Mouse (Mus musculus) retina, embryonic 14.5 days (tissue): Measurements from ENCODE around the gene Pcid2.

ENCODE experiments used
- DNase-seq: peaks from one replicate; pipeline ENCODE4 v3.0.0-alpha.2; 2015; ENCODE audit warnings: low spot score

Gene Pcid2

DNA sequence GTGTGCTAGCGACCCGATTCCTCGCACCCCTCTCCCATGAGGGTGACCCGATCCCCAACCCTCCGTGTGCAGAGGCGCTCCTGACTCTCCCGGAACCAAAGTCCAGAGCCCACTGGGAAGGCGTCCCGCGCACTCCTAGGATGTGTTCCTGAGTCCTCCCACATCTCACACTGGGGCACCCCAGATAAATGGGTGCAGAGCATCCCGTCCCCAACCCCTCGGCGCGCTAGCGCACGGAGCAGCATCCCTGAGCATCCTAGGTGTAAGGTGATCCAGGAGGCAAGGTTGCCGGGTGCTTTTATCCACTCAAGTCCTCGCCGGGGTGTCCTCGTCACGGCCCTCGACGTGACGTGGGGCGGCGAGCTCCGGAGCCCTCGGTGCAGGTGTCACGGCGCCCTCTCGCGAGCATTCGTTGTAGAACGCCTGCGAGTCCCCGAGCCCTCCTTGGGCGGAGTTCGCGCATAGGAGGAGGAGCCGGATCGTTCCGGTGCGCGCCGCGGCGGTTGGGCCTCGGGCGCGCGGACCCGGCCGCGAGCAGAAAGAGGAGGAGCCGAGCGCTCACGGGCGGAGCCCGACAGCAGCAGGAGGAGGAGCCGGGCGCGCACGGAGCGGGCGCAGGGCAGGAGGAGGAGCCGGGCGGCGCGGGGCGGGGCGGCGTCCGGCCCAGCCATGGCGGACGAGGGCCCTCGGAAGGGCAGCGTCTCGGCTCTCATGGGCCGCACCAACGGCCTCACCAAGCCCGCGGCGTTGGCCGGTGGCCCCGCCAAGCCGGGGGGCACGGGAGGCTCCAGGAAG lies at the start of gene Pcid2, which contains the start of gene Cul4a:
Gene Pcid2 (minus strand): TSS at position 373 of the 795 bp plus-strand sequence.
Gene Cul4a (plus strand): TSS at position 535 of the 795 bp plus-strand sequence.
- DNase-seq: peak; percentile 98

DNA sequence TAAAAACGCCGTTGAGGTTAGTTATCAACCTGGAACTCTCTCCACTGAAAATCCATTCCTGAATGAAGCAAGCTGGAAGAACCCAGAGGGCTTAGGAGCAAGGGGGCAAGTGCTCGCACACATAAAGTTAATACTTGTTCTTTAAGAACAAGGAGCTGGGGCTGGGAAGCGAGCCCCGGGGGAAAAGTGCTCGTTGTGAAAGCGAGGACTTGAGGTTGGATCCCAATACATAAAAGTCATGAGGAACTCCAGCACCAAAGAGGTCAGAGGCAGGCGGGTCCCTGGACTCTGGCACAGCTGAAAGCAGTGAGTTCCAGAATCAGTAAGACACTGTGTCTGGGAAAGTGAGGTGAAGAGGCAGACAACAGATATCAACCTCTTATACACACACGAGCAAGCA lies 48.8 kb upstream of the Pcid2 start:
- DNase-seq: no peak

DNA sequence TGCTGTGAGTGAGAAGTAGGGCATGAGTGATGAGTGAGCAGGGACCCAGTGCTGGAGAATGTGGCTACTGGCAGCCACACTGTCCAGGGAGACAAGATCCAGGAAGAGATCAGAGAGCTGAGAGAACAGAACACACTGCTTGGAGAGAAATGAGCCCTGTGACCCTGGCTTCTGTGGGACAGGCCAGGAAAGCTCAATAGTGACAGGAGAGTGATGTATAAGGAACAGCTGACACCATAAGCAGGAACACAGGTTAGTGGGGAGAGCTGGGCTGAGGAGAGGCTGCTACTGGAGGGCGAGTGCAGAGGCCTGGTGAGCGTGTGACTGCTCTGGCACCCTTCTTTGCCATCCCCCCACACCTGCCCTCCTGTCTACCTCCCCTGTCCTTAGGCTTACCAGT lies 45.7 kb upstream of the Pcid2 start:
- DNase-seq: no peak

GRCm38 (mm10) chr8:13149866-13150265 lies 44.6 kb upstream of the Pcid2 start:
- DNase-seq: no peak

GRCm38 (mm10) chr8:13149287-13149686 lies 44.0 kb upstream of the Pcid2 start:
- no peak for DNase-seq

- no peak for DNase-seq
Measured at GRCm38 (mm10) chr8:13148476-13148875, 43.2 kb upstream of the Pcid2 start.

GRCm38 (mm10) chr8:13141681-13142080 lies 36.4 kb upstream of the Pcid2 start:
- no peak for DNase-seq

- DNase-seq: no peak
Measured at GRCm38 (mm10) chr8:13139641-13140182, 34.5 kb upstream of the Pcid2 start.

DNA sequence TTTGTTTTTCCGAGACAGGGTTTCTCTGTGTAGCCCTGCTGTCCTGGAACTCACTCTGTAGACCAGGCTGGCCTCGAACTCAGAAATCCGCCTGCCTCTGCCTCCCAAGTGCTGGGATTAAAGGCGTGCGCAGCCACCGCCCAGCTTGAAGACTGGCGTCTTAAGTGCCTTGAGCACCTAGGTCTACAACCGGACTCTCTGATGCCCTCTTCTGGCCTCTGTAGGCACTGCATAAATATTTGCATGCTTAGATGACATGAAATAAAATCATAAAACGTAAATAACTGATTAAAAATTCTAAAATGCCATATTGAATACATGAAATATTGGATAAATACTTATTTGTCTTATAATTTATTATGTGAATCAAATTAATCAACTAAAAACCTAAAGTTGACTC lies 27.0 kb upstream of the Pcid2 start:
- DNase-seq: peak; percentile 75

GRCm38 (mm10) chr8:13124897-13125296 lies 19.6 kb upstream of the Pcid2 start:
- DNase-seq: no peak

DNA sequence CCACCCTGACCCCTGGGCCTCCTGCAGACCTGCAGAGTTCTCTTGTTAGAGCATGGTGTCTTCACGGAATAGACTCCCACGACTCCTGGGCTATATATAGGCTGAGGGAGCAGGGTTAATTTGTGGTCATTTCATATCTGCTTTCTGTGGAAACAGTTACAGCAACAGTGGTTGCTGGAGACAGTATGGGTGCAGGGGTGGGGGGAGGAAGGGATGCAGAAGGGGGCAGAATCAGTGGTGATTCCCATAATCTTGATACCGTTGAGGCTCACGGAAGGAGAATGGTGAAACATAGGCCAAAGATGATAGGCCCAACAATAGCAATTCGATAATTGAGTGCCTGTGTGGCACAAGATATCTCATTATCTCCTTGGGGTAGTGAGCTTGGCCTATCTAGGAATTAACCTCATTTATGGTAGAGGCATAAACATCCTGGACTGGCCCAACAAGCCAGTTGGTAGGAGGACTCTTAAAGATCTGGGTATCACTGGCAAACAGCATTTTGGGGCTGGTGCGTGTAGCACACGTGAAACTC lies 17.7 kb upstream of the Pcid2 start:
- DNase-seq: no peak

- no peak for DNase-seq
Measured at GRCm38 (mm10) chr8:13120882-13121665, 15.8 kb upstream of the Pcid2 start.

DNA sequence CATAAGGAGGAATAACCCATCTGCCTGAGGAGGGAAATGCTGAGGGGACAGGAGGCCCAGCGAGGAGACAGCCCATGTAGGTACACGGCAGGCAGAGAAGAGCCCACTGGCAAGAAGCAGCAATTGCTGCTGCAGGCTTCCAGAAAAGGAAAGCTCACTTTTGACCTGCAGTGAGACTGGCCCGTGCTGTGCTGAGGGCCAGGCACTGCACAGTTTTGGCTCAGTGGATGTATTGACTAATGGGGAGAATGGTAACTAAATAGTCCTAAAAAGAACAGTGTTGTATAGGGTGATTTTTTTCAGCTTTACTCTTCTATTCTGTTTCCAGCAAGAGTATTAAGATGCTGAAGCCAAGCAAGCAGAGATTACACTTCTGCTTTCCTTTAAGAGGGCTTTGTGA lies 13.3 kb upstream of the Pcid2 start:
- DNase-seq: no peak

- DNase-seq: no peak
Measured at GRCm38 (mm10) chr8:13117096-13117495, 11.8 kb upstream of the Pcid2 start.

DNA sequence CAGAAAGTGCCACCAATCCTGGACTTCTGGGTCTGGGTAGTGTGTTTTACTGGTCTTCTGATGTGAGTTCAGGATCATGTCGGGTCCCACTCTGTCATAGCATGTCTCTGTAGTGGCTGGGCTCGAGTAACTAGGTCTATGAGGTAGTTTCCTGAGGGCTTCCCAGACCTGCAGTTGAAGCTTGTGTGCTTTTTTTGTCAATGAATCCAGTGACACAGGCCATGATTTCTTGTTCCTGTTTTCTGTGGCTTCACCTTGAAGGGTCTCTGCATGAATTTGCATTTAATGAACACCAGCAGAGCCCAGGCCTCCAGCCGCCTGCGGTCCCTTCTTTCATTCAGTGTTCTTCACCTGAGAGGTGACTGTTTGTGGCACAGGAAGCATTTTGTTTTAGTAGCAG lies 8.0 kb upstream of the Pcid2 start:
- no peak for DNase-seq

GRCm38 (mm10) chr8:13111917-13112316 lies 6.7 kb upstream of the Pcid2 start:
- DNase-seq: no peak

DNA sequence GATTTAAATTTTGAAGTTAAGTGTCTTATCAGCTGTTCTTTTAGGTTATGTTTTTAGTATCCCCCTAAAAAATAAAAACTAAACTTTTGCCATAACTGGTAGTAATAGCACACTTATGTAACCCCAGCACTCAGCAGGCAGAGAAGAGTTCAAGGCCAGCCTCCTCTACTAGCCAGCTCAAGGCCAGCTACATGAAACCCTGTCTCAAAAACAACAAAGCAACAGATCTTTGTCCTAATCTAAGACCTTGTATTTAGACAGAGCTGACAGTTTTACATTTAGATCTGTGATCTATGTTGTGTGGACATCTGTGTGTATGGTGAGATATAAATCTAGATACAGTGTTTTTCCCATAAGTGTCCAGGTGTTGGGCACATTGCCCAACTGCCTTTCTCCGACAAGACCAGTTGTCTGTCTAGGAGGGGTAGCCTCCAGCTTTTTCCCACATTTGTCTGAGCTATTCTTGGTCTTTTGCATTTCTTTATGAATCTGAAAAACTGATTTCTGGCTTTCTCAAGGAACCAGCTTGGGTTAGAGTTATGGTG lies 4.2 kb upstream of the Pcid2 start:
- no peak for DNase-seq

DNA sequence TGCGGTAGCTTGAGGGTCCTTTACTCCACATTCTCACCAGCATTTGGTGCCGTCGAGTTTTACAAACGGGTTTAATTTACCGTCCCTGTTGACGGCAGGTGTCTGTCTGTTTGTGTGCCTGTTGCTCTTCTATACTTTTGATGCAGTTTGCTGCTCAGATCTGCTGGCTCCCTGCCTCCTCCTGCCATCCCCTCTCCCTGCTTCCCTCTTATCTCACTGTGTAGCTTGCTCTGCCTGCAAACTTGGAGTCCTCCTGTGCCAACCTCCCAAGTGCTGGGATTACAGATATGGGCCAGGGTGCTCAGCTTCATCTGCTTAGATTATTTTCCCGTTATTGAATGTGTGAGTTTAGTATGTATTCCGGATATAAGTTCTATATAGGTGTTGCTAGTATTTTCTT lies 3.7 kb upstream of the Pcid2 start:
- no peak for DNase-seq

GRCm38 (mm10) chr8:13107990-13108638 lies 2.9 kb upstream of the Pcid2 start:
- no peak for DNase-seq

DNA sequence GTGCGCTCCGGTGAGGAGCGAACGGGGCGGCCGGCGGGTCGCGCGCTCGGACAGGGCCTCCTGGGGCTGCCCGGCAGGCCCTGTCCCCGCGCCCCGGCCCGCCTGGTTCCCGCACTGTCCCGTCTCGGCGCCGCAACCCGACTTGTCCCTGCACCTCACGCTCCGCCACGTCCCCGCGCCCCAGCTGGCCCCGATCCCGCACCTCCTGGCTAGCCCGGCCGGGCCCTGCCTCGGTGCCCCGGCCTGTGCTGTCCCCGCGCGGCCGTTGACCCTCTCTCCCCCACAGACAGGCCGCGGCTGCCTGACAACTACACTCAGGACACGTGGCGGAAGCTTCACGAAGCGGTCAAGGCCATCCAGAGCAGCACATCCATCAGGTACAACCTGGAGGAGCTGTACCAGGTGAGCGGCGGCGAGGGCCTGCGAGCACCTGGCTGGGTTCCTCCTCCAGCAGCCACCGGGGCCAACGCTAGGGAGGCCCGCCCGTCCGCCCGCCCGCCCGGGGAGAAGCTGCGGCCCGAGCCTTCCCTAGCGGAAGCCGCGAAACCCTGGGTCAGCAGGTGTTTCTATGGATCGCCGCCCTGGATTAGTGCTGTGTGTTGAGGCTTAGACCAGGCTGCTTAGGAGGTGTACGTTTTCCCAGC lies 771 bp upstream of the Pcid2 start:
- peak; percentile 53 for DNase-seq

GRCm38 (mm10) chr8:13104691-13105086 lies 570 bp downstream of the Pcid2 start:
- peak; percentile 86 for DNase-seq
